In genomic region chr8:92024133-92024532, GRCm38 (mm10) we compare ENCODE assay signal across 13 mouse cellular contexts.
A peak's percentile ranks its signal among the peaks of the same experiment; 100 is the strongest.
DNase-seq lines count a peak whose midpoint lies in the region; ATAC-seq and TF ChIP-seq lines count a peak whose summit lies in the region.
"Had no signal": no experiment of that assay in that cellular context is flagged by ENCODE, and none has a peak within 500 bp of the region (broad histone marks: within the 10 kb centered on the region; RNA-seq: fewer than 3 reads in every experiment).

No protein-coding gene starts in this region.

- H3K4me3 ChIP-seq in heart, embryonic 10.5 days, result peak overlapping the region; percentile 17; the same call in 1 of the 2 replicates
- H3K4me3 ChIP-seq in lung, adult 2 months (replicated peaks; ENCODE audit: extremely low read depth, low read depth, low read length), result no peak overlapping the region
- no peak overlapping the region for H3K4me3 ChIP-seq in midbrain, embryonic 12.5 days
- no peak overlapping the region for H3K4me3 ChIP-seq in limb, embryonic 10.5 days
- H3K4me3 ChIP-seq: forebrain, embryonic 10.5 days had no signal

- H3K36me3 ChIP-seq in heart, embryonic 10.5 days, result no peaks in the 10 kb centered on the region
- H3K36me3 ChIP-seq in midbrain, embryonic 12.5 days, result no peaks in the 10 kb centered on the region
- H3K36me3 ChIP-seq in limb, embryonic 10.5 days, result no peaks in the 10 kb centered on the region
- H3K36me3 ChIP-seq: forebrain, embryonic 10.5 days had no signal

- peak overlapping the region; percentile 36; the same call in 1 of the 2 replicates for H3K27ac ChIP-seq in heart, embryonic 10.5 days
- H3K27ac ChIP-seq in midbrain, embryonic 12.5 days (replicated peaks), result 0 out of 2 replicates have a peak overlapping the region, but pooled peaks have one; percentile 20
- H3K27ac ChIP-seq in limb, embryonic 10.5 days, result no peak overlapping the region
- H3K27ac ChIP-seq: forebrain, embryonic 10.5 days had no signal

- peaks cover 63% of the 10 kb centered on the region for H3K27me3 ChIP-seq in heart, embryonic 10.5 days (ENCODE audit: insufficient read depth, poor library complexity, severe bottlenecking)
- H3K27me3 ChIP-seq in Patski, result no peaks in the 10 kb centered on the region
- peaks cover 60% of the 10 kb centered on the region for H3K27me3 ChIP-seq in midbrain, embryonic 12.5 days
- H3K27me3 ChIP-seq in limb, embryonic 10.5 days (ENCODE audit: low read depth, poor library complexity, severe bottlenecking), result peaks cover 98% of the 10 kb centered on the region

- CTCF ChIA-PET in Patski (lab: Charles Lee), result no interaction called here

- peaks cover 19% of the 10 kb centered on the region for H3K4me1 ChIP-seq in heart, embryonic 10.5 days
- H3K4me1 ChIP-seq in lung, adult 2 months (ENCODE audit: control insufficient read depth, insufficient read depth, low read length), result no peaks in the 10 kb centered on the region
- H3K4me1 ChIP-seq in midbrain, embryonic 12.5 days, result peaks cover 17% of the 10 kb centered on the region; the same call in 1 of the 2 replicates
- H3K4me1 ChIP-seq in limb, embryonic 10.5 days, result peaks cover 8% of the 10 kb centered on the region

- H3K9ac ChIP-seq in midbrain, embryonic 12.5 days (replicated peaks), result peak overlapping the region; percentile 39; the same call in 1 of the 2 replicates

- peak; percentile 76 for ATAC-seq in Patski
- no peak for ATAC-seq in midbrain, embryonic 12.5 days (ENCODE audit: low FRiP score, low read depth)
- no peak for ATAC-seq in erythroid progenitor cell, adult 5-6 weeks (replicated peaks; ENCODE audit: low FRiP score, poor library complexity, severe bottlenecking)

- TF ChIP-seq CTCF in lung, adult 2 months (IDR thresholded peaks at IDR 0.05; ENCODE audit: insufficient read depth, low read length), result no peak
- TF ChIP-seq CTCF in Patski (IDR thresholded peaks at IDR 0.05), result no peak

- H3K4me2 ChIP-seq in midbrain, embryonic 12.5 days (replicated peaks), result peak overlapping the region; percentile 25

- POLR2A ChIA-PET in Patski (lab: Charles Lee), result interaction anchor here (0.6 kb wide), 1 partner anchor 13 kb away, joined by 4 read pairs; no protein-coding TSS in a partner anchor

- no peaks in the 10 kb centered on the region for H3K9me3 ChIP-seq in heart, embryonic 10.5 days
- H3K9me3 ChIP-seq in midbrain, embryonic 12.5 days, result no peaks in the 10 kb centered on the region
- no peaks in the 10 kb centered on the region for H3K9me3 ChIP-seq in limb, embryonic 10.5 days (replicated peaks)
- H3K9me3 ChIP-seq: forebrain, embryonic 10.5 days had no signal

- WGBS in heart, embryonic 10.5 days, result 13% methylated on average over 8 of the region's 8 CpGs
- 19% methylated on average over 8 of the region's 8 CpGs for whole genome bisulfite sequencing in lung, adult 2 months
- 9% methylated on average over 8 of the region's 8 CpGs for WGBS in midbrain, embryonic 12.5 days
- WGBS in limb, embryonic 10.5 days, result 10% methylated on average over 8 of the region's 8 CpGs

- no peak for DNase-seq in heart, embryonic 10.5 days (ENCODE audit: low spot score)
- no peak for DNase-seq in heart, adult 11 months
- DNase-seq in lung, adult 2 months, result peak; percentile 12
- DNase-seq in lung, postnatal 14 days, result no peak
- DNase-seq in Patski (ENCODE audit: low read depth, low spot score), result no peak
- no peak for DNase-seq in limb, embryonic 10.5 days (ENCODE audit: low spot score)
- DNase-seq: adrenal gland, adult 8-10 months; kidney, postnatal 14 days; right cerebral cortex, adult 18-20 months; thymus, postnatal 36 days had no signal

- in situ Hi-C loops in Patski (cut with MboI; ENCODE audit: low pct_unique_long_range_greater_than_20kb), result loop anchor here (25.0 kb wide), 1 partner anchor 637 kb away; no protein-coding TSS in a partner anchor

- no peak for TF ChIP-seq POLR2A in lung, adult 2 months (IDR thresholded peaks at IDR 0.05; ENCODE audit: borderline replicate concordance, extremely low read depth, low read depth, low read length)
